Mouse (Mus musculus): ENCODE measurements around the gene Gnat3. TPM values are rescaled to one million over a fixed set of nuclear protein-coding genes. Genes with fewer than 3 reads are reported as not detected.
"Not testable (repeated sequence)": the region's sequence is repeated elsewhere in the genome, so short reads cannot be mapped to it uniquely, and the experiment has no call there.

Gene Gnat3
- not detected for total RNA-seq (2021)

GRCm38 (mm10) chr5:17962249-17962648 is at the start of gene Gnat3:
Gnat3 (plus strand) TSS chr5:17962549.
- DNase-seq = no peak

- peak; percentile 20 for DNase-seq
Observed at GRCm38 (mm10) chr5:17918966-17919365, 43.4 kb upstream of the Gnat3 start.

GRCm38 (mm10) chr5:17923648-17924047 is 38.7 kb upstream of the Gnat3 start:
- DNase-seq = no peak

- peak; percentile 42 for DNase-seq
Observed at GRCm38 (mm10) chr5:17924085-17924518, 38.2 kb upstream of the Gnat3 start.

GRCm38 (mm10) chr5:17928471-17928870 is 33.9 kb upstream of the Gnat3 start:
- no peak for DNase-seq

GRCm38 (mm10) chr5:17929006-17929567 is 33.3 kb upstream of the Gnat3 start:
- no peak for DNase-seq

- DNase-seq = not testable (repeated sequence)
Observed at GRCm38 (mm10) chr5:17931588-17931987, 30.8 kb upstream of the Gnat3 start.

- DNase-seq = no peak
Observed at GRCm38 (mm10) chr5:17934501-17934900, 27.8 kb upstream of the Gnat3 start.

- no peak for DNase-seq
Observed at GRCm38 (mm10) chr5:17938170-17938939, 24.0 kb upstream of the Gnat3 start.

GRCm38 (mm10) chr5:17956468-17956867 is 5.9 kb upstream of the Gnat3 start:
- no peak for DNase-seq

GRCm38 (mm10) chr5:17969704-17970390 is 7.5 kb downstream of the Gnat3 start:
- peak; percentile 12 for DNase-seq

- DNase-seq = no peak
Observed at GRCm38 (mm10) chr5:17970391-17970730, 8.0 kb downstream of the Gnat3 start.

GRCm38 (mm10) chr5:17980501-17981121 is 18.3 kb downstream of the Gnat3 start:
- DNase-seq = no peak

- no peak for DNase-seq
Observed at GRCm38 (mm10) chr5:17982770-17983169, 20.4 kb downstream of the Gnat3 start.

- DNase-seq = no peak
Observed at GRCm38 (mm10) chr5:17984522-17984921, 22.2 kb downstream of the Gnat3 start.

GRCm38 (mm10) chr5:17986611-17987010 is 24.3 kb downstream of the Gnat3 start:
- DNase-seq = no peak

- DNase-seq = no peak
Observed at GRCm38 (mm10) chr5:17990618-17991017, 28.3 kb downstream of the Gnat3 start.

GRCm38 (mm10) chr5:17999570-17999969 is 37.2 kb downstream of the Gnat3 start:
- no peak for DNase-seq

- no peak for DNase-seq
Observed at GRCm38 (mm10) chr5:18000185-18000584, 37.8 kb downstream of the Gnat3 start.

GRCm38 (mm10) chr5:18001646-18002045 is 39.3 kb downstream of the Gnat3 start:
- DNase-seq = no peak

- no peak for DNase-seq
Observed at GRCm38 (mm10) chr5:18003675-18004074, 41.3 kb downstream of the Gnat3 start.

GRCm38 (mm10) chr5:18004824-18005611 is 42.7 kb downstream of the Gnat3 start:
- no peak for DNase-seq

Data from heart, postnatal 4 days (tissue).